Mouse (Mus musculus): ENCODE data around the gene Adck1. TPM values are rescaled to one million over a fixed set of nuclear protein-coding genes. Genes with fewer than 3 reads are reported as not detected.
A peak's percentile ranks its signal among the peaks of the same experiment; 100 is the strongest.
"Not testable (repeated sequence)": the region's sequence is repeated elsewhere in the genome, so short reads cannot be mapped to it uniquely, and the experiment has no call there.

The Adck1 gene
- polyA plus RNA-seq, 1 experiment from 2014 or later, result 17.8 TPM

GRCm38 (mm10) chr12:88367673-88368072 lies 7.3 kb downstream of the Adck1 start:
- Histone ChIP-seq H3K36me3 (ENCODE audit: insufficient read depth) (no peaks in the 10 kb centered on the region), H3K9ac (no peak overlapping the region), H3K4me2 (no peak overlapping the region), H3K27ac (ENCODE audit: low read depth) (no peak overlapping the region), H3K9me3 (ENCODE audit: low read depth, low read length) (no peaks in the 10 kb centered on the region), H3K27me3 (ENCODE audit: insufficient read depth, low read length) (no peaks in the 10 kb centered on the region), H3K4me1 (ENCODE audit: insufficient read depth) (no peaks in the 10 kb centered on the region), H3K4me3 (ENCODE audit: low read depth, low read length) (no peak overlapping the region)
- TF ChIP-seq CTCF (IDR thresholded peaks at IDR 0.05; ENCODE audit: low read depth), result no peak
- WGBS, result 78% methylated on average over 4 of the region's 4 CpGs
- DNase-seq (no peak), ATAC-seq (ENCODE audit: insufficient read depth) (no peak)

GRCm38 (mm10) chr12:88368618-88369017 lies 8.3 kb downstream of the Adck1 start:
- H3K4me1 ChIP-seq (ENCODE audit: insufficient read depth), result no peaks in the 10 kb centered on the region
- no peak overlapping the region for H3K9ac ChIP-seq
- no peaks in the 10 kb centered on the region for H3K27me3 ChIP-seq (ENCODE audit: insufficient read depth, low read length)
- H3K27ac ChIP-seq (ENCODE audit: low read depth), result no peak overlapping the region
- no peak overlapping the region for H3K4me3 ChIP-seq (ENCODE audit: low read depth, low read length)
- 71% methylated on average over 4 of the region's 4 CpGs for WGBS
- TF ChIP-seq CTCF (IDR thresholded peaks at IDR 0.05; ENCODE audit: low read depth), result no peak
- H3K36me3 ChIP-seq (ENCODE audit: insufficient read depth), result no peaks in the 10 kb centered on the region
- DNase-seq, result no peak
- no peak overlapping the region for H3K4me2 ChIP-seq
- H3K9me3 ChIP-seq (ENCODE audit: low read depth, low read length), result no peaks in the 10 kb centered on the region
- ATAC-seq (ENCODE audit: insufficient read depth), result no peak

- not testable (repeated sequence) for H3K4me1 ChIP-seq (ENCODE audit: insufficient read depth); H3K4me3 ChIP-seq (ENCODE audit: low read depth, low read length); ATAC-seq (ENCODE audit: insufficient read depth)
Measured at GRCm38 (mm10) chr12:88369690-88370089, 9.3 kb downstream of the Adck1 start.

GRCm38 (mm10) chr12:88370321-88370720 lies 10.0 kb downstream of the Adck1 start:
- 0% methylated on average over 1 of the region's 1 CpGs for WGBS

More at GRCm38 (mm10) chr12:88369690-88370089, 9.3 kb downstream of the Adck1 start:
- not testable (repeated sequence) for H3K9ac ChIP-seq; H3K9me3 ChIP-seq (ENCODE audit: low read depth, low read length); H3K27me3 ChIP-seq (ENCODE audit: insufficient read depth, low read length); H3K36me3 ChIP-seq (ENCODE audit: insufficient read depth); H3K4me2 ChIP-seq; DNase-seq; H3K27ac ChIP-seq (ENCODE audit: low read depth)
- 69% methylated on average over 4 of the region's 4 CpGs for WGBS

GRCm38 (mm10) chr12:88372018-88372417 lies 11.7 kb downstream of the Adck1 start:
- no peak overlapping the region for H3K9ac ChIP-seq
- H3K9me3 ChIP-seq (ENCODE audit: low read depth, low read length), result no peaks in the 10 kb centered on the region
- H3K36me3 ChIP-seq (ENCODE audit: insufficient read depth), result no peaks in the 10 kb centered on the region
- no peak for ATAC-seq (ENCODE audit: insufficient read depth)
- H3K4me3 ChIP-seq (ENCODE audit: low read depth, low read length), result no peak overlapping the region
- 67% methylated on average over 5 of the region's 5 CpGs for WGBS
- H3K27me3 ChIP-seq (ENCODE audit: insufficient read depth, low read length), result no peaks in the 10 kb centered on the region
- DNase-seq, result no peak
- no peak overlapping the region for H3K27ac ChIP-seq (ENCODE audit: low read depth)
- H3K4me1 ChIP-seq (ENCODE audit: insufficient read depth), result no peaks in the 10 kb centered on the region
- no peak overlapping the region for H3K4me2 ChIP-seq
- TF ChIP-seq CTCF (IDR thresholded peaks at IDR 0.05; ENCODE audit: low read depth), result no peak

More at GRCm38 (mm10) chr12:88370321-88370720, 10.0 kb downstream of the Adck1 start:
- H3K9ac ChIP-seq; H3K4me3 ChIP-seq (ENCODE audit: low read depth, low read length); H3K4me1 ChIP-seq (ENCODE audit: insufficient read depth); H3K4me2 ChIP-seq; H3K27me3 ChIP-seq (ENCODE audit: insufficient read depth, low read length); ATAC-seq (ENCODE audit: insufficient read depth); H3K36me3 ChIP-seq (ENCODE audit: insufficient read depth); DNase-seq; H3K27ac ChIP-seq (ENCODE audit: low read depth); H3K9me3 ChIP-seq (ENCODE audit: low read depth, low read length): not testable (repeated sequence)
- peak; percentile 29; the same call in 1 of the 2 replicates for TF ChIP-seq CTCF (IDR thresholded peaks at IDR 0.05; ENCODE audit: low read depth)

- Histone ChIP-seq H3K4me2 (no peak overlapping the region), H3K27ac (ENCODE audit: low read depth) (no peak overlapping the region), H3K4me1 (ENCODE audit: insufficient read depth) (no peaks in the 10 kb centered on the region), H3K9ac (no peak overlapping the region), H3K36me3 (ENCODE audit: insufficient read depth) (no peaks in the 10 kb centered on the region), H3K9me3 (ENCODE audit: low read depth, low read length) (no peaks in the 10 kb centered on the region), H3K27me3 (ENCODE audit: insufficient read depth, low read length) (no peaks in the 10 kb centered on the region), H3K4me3 (ENCODE audit: low read depth, low read length) (no peak overlapping the region)
- peak; percentile 36; the same call in 1 of the 2 replicates for TF ChIP-seq CTCF (IDR thresholded peaks at IDR 0.05; ENCODE audit: low read depth)
- ATAC-seq (ENCODE audit: insufficient read depth) (no peak), DNase-seq (peak; percentile 53)
- WGBS, result 37% methylated on average over 10 of the region's 10 CpGs
Measured at GRCm38 (mm10) chr12:88376820-88377219, 16.5 kb downstream of the Adck1 start.

- no peak for TF ChIP-seq CTCF (IDR thresholded peaks at IDR 0.05; ENCODE audit: low read depth)
- Histone ChIP-seq H3K27me3 (ENCODE audit: insufficient read depth, low read length) (no peaks in the 10 kb centered on the region), H3K9me3 (ENCODE audit: low read depth, low read length) (no peaks in the 10 kb centered on the region), H3K4me1 (ENCODE audit: insufficient read depth) (no peaks in the 10 kb centered on the region), H3K36me3 (ENCODE audit: insufficient read depth) (no peaks in the 10 kb centered on the region), H3K9ac (no peak overlapping the region), H3K27ac (ENCODE audit: low read depth) (no peak overlapping the region), H3K4me3 (ENCODE audit: low read depth, low read length) (no peak overlapping the region), H3K4me2 (no peak overlapping the region)
- DNase-seq (no peak), ATAC-seq (ENCODE audit: insufficient read depth) (no peak)
- 95% methylated on average over 2 of the region's 2 CpGs for WGBS
Measured at GRCm38 (mm10) chr12:88378256-88378655, 17.9 kb downstream of the Adck1 start.

GRCm38 (mm10) chr12:88388832-88389231 lies 28.5 kb downstream of the Adck1 start:
- DNase-seq (no peak), ATAC-seq (ENCODE audit: insufficient read depth) (no peak)
- WGBS, result 84% methylated on average over 6 of the region's 6 CpGs
- no peak for TF ChIP-seq CTCF (IDR thresholded peaks at IDR 0.05; ENCODE audit: low read depth)
- Histone ChIP-seq H3K27ac (ENCODE audit: low read depth) (no peak overlapping the region), H3K4me3 (ENCODE audit: low read depth, low read length) (no peak overlapping the region), H3K36me3 (ENCODE audit: insufficient read depth) (no peaks in the 10 kb centered on the region), H3K27me3 (ENCODE audit: insufficient read depth, low read length) (no peaks in the 10 kb centered on the region), H3K9ac (no peak overlapping the region), H3K9me3 (ENCODE audit: low read depth, low read length) (no peaks in the 10 kb centered on the region), H3K4me2 (no peak overlapping the region), H3K4me1 (ENCODE audit: insufficient read depth) (no peaks in the 10 kb centered on the region)

Measured in lung, embryonic 14.5 days (tissue).